Mouse (Mus musculus) kidney, postnatal 0 days (tissue): ENCODE results near the gene Ndufs7. TPM values are rescaled to one million over a fixed set of nuclear protein-coding genes. Genes with fewer than 3 reads are reported as not detected.

Experiments
- ATAC-seq: fragments of 200-750 bp; cut with Nextera tagmentation; replicated peaks from 2 replicates; pipeline ENCODE4 v1.8.0; 2017; ENCODE audit warnings: low read depth, moderate number of reproducible peaks, moderate TSS enrichment, moderate library complexity; ENCODE audit not compliant: low FRiP score
- DNase-seq: peaks from one replicate; pipeline ENCODE4 v3.0.0-alpha.2; 2016; ENCODE audit warnings: low spot score
- H3K27ac ChIP-seq: fragments of 300-500 bp; sonication (generic); 2 replicates; pipeline ENCODE4 v1.5.1; 2014; ENCODE audit warnings: mild to moderate bottlenecking
- H3K27me3 ChIP-seq: fragments of 300-500 bp; sonication (generic); 2 replicates; pipeline ENCODE4 v1.6.1; 2014; ENCODE audit warnings: low read length, mixed read lengths; ENCODE audit not compliant: insufficient read depth
- H3K36me3 ChIP-seq: fragments of 300-500 bp; sonication (generic); 2 replicates; pipeline ENCODE4 v1.6.1; 2014; ENCODE audit warnings: low read length, mixed read lengths; ENCODE audit not compliant: insufficient read depth
- H3K4me1 ChIP-seq: fragments of 300-500 bp; sonication (generic); replicated peaks from 2 replicates; pipeline ENCODE4 v1.6.1; 2014; ENCODE audit warnings: antibody characterized with exemption, low read length, mixed read lengths; ENCODE audit not compliant: insufficient read depth
- H3K4me2 ChIP-seq: fragments of 300-500 bp; sonication (generic); 2 replicates; pipeline ENCODE4 v1.6.1; 2014; ENCODE audit warnings: mild to moderate bottlenecking, low read length, moderate library complexity, mixed read lengths
- H3K4me3 ChIP-seq: fragments of 300-500 bp; sonication (generic); replicated peaks from 2 replicates; pipeline ENCODE4 v1.5.1; 2014; ENCODE audit warnings: low read depth, low read length
- H3K9ac ChIP-seq: fragments of 300-500 bp; sonication (generic); 2 replicates; pipeline ENCODE4 v1.6.1; 2014; ENCODE audit warnings: low read depth, low read length
- H3K9me3 ChIP-seq: fragments of 300-500 bp; sonication (generic); replicated peaks from 2 replicates; pipeline ENCODE4 v1.6.1; 2016; ENCODE audit warnings: low read length, inconsistent platforms, mixed read lengths
- CTCF ChIP-seq: IDR thresholded peaks from 2 replicates; pipeline ENCODE4 v1.5.1; 2016; ENCODE audit warnings: antibody characterized with exemption, low read depth, mild to moderate bottlenecking, moderate library complexity
- WGBS: fragments of 180-500 bp; shearing (Covaris S2); extraction: QIAGEN DNeasy Blood & Tissue Kit; methylation state at CpG from one replicate; pipeline ENCODE4 v1.1.7; 2014; 5-methylcytosine and 5-hydroxymethylcytosine counted together
- polyA plus RNA-seq: library from polyadenylated mRNA; unstranded; fragments of >200 nt; fragmentation: Nextera tagmentation; extraction: Ambion mirVana; gene quantifications from 2 replicates; pipeline ENCODE4 v1.2.1, GENCODE M21; 2015

The Ndufs7 gene
- polyA plus RNA-seq, 1 experiment from 2014 or later, result 556 TPM

- no peaks in the 10 kb centered on the region for H3K9me3 ChIP-seq
- H3K36me3 ChIP-seq, result peaks cover 52% of the 10 kb centered on the region
- ATAC-seq, result no peak
- H3K4me1 ChIP-seq, result no peaks in the 10 kb centered on the region
- 64% methylated on average over 9 of the region's 15 CpGs for WGBS
- no peak overlapping the region for H3K27ac ChIP-seq
- no peak for DNase-seq
- no peak overlapping the region for H3K9ac ChIP-seq
- H3K4me2 ChIP-seq, result no peak overlapping the region
- no peaks in the 10 kb centered on the region for H3K27me3 ChIP-seq
- no peak for TF ChIP-seq CTCF
- H3K4me3 ChIP-seq, result no peak overlapping the region
Observed at GRCm38 (mm10) chr10:80285222-80286070, 36.5 kb downstream of the Ndufs7 start.

GRCm38 (mm10) chr10:80288097-80288496 lies 39.2 kb downstream of the Ndufs7 start:
- TF ChIP-seq CTCF, result no peak

GRCm38 (mm10) chr10:80288657-80289056 lies 39.7 kb downstream of the Ndufs7 start:
- WGBS, result 69% methylated on average over 8 of the region's 8 CpGs
- TF ChIP-seq CTCF, result peak; percentile 42
- H3K4me3 ChIP-seq, result no peak overlapping the region
- DNase-seq (no peak), ATAC-seq (no peak)
- H3K9me3 ChIP-seq, result no peaks in the 10 kb centered on the region
- H3K9ac ChIP-seq, result no peak overlapping the region
- H3K36me3 ChIP-seq, result peaks cover 38% of the 10 kb centered on the region
- H3K4me2 ChIP-seq, result no peak overlapping the region
- no peak overlapping the region for H3K27ac ChIP-seq
- H3K27me3 ChIP-seq, result no peaks in the 10 kb centered on the region
- no peaks in the 10 kb centered on the region for H3K4me1 ChIP-seq

More at GRCm38 (mm10) chr10:80288097-80288496, 39.2 kb downstream of the Ndufs7 start:
- no peak for ATAC-seq
- no peak for DNase-seq
- no peaks in the 10 kb centered on the region for H3K4me1 ChIP-seq
- peaks cover 44% of the 10 kb centered on the region for H3K36me3 ChIP-seq
- H3K9ac ChIP-seq, result no peak overlapping the region
- H3K4me2 ChIP-seq, result no peak overlapping the region
- no peaks in the 10 kb centered on the region for H3K27me3 ChIP-seq
- WGBS, result 88% methylated on average over 12 of the region's 12 CpGs
- H3K27ac ChIP-seq, result no peak overlapping the region
- no peak overlapping the region for H3K4me3 ChIP-seq
- no peaks in the 10 kb centered on the region for H3K9me3 ChIP-seq

- ATAC-seq (peak; percentile 89), DNase-seq (peak; percentile 99)
- Histone ChIP-seq H3K27ac (peak within 1 kb of the TSS; percentile 95), H3K4me1 (no peaks in the 10 kb centered on the region; the same call in 1 of the 2 replicates), H3K27me3 (peaks cover 4% of the 10 kb centered on the region; the same call in 1 of the 2 replicates), H3K9me3 (no peaks in the 10 kb centered on the region), H3K4me3 (peak within 1 kb of the TSS; percentile 97), H3K9ac (peak within 1 kb of the TSS; percentile 99), H3K4me2 (peak within 1 kb of the TSS; percentile 90), H3K36me3 (peaks cover 17% of the 10 kb centered on the region)
- TF ChIP-seq CTCF, result peak; percentile 77
- under 1% methylated on average over 72 of the region's 72 CpGs for WGBS
Observed at GRCm38 (mm10) chr10:80292251-80293146, 43.6 kb downstream of the Ndufs7 start, which contains the start of gene Rps15. TSS of gene Rps15 (plus strand) at chr10:80292453.

- no peaks in the 10 kb centered on the region for H3K9me3 ChIP-seq
- H3K36me3 ChIP-seq, result peaks cover 14% of the 10 kb centered on the region; the same call in 1 of the 2 replicates
- H3K4me3 ChIP-seq, result peak overlapping the region; percentile 97
- 15% methylated on average over 14 of the region's 14 CpGs for WGBS
- peak; percentile 22; the same call in 1 of the 2 replicates for TF ChIP-seq CTCF
- H3K4me2 ChIP-seq, result peak overlapping the region; percentile 90
- H3K4me1 ChIP-seq, result no peaks in the 10 kb centered on the region; the same call in 1 of the 2 replicates
- peaks cover 8% of the 10 kb centered on the region; the same call in 1 of the 2 replicates for H3K27me3 ChIP-seq
- peak overlapping the region; percentile 95 for H3K27ac ChIP-seq
- no peak for ATAC-seq
- H3K9ac ChIP-seq, result peak overlapping the region; percentile 99
- no peak for DNase-seq
Observed at GRCm38 (mm10) chr10:80293325-80293724, 44.4 kb downstream of the Ndufs7 start.

GRCm38 (mm10) chr10:80294311-80294710 lies 45.4 kb downstream of the Ndufs7 start:
- no peak overlapping the region for H3K9ac ChIP-seq
- peaks cover 17% of the 10 kb centered on the region for H3K27me3 ChIP-seq
- no peak overlapping the region for H3K27ac ChIP-seq
- no peak overlapping the region for H3K4me3 ChIP-seq
- DNase-seq (no peak), ATAC-seq (no peak)
- H3K9me3 ChIP-seq, result no peaks in the 10 kb centered on the region
- H3K4me2 ChIP-seq, result no peak overlapping the region
- peaks cover 11% of the 10 kb centered on the region; the same call in 1 of the 2 replicates for H3K36me3 ChIP-seq
- WGBS, result 78% methylated on average over 4 of the region's 4 CpGs
- H3K4me1 ChIP-seq, result no peaks in the 10 kb centered on the region; the same call in 1 of the 2 replicates
- TF ChIP-seq CTCF, result no peak
